34 mouse cellular contexts compared by ENCODE assay signal in the genomic region with DNA sequence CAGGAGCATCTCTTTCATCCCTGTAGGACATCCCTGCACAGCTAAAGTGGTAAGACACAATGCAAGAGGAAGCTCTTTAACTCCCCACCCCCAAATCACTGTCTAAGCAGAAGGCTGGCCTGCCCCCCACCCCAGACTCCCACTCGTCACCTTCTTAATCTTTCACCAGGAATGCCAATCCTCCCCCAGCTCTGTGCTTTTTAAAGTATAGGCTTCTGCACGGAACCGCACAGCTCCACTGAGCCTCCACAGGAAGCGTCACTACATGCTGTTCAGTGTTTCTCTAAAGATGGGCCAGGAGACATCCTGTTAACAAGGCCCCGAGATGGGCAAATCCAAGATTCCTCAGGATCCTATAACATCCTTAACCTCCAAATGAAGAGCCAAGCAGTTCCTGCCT. TPM values are rescaled to one million over a fixed set of nuclear protein-coding genes. Genes with fewer than 3 reads are reported as not detected.
A peak's percentile ranks its signal among the peaks of the same experiment; 100 is the strongest.
DNase-seq lines count a peak whose midpoint lies in the region; ATAC-seq and TF ChIP-seq lines count a peak whose summit lies in the region.
"Had no signal": no experiment of that assay in that cellular context is flagged by ENCODE, and none has a peak within 500 bp of the region (broad histone marks: within the 10 kb centered on the region; RNA-seq: fewer than 3 reads in every experiment).

No protein-coding gene starts in this region.

- H3K4me3 ChIP-seq in layer of hippocampus, adult 2 months: no peak overlapping the region
- no peak overlapping the region for H3K4me3 ChIP-seq in cortical plate, adult 2 months (ENCODE audit: insufficient read depth, low read length)
- H3K4me3 ChIP-seq: embryonic facial prominence, embryonic 13.5 days; forebrain, embryonic 10.5 days; forebrain, embryonic 15.5 days; gastrocnemius, adult 2 months; hindbrain, embryonic 13.5 days; limb, embryonic 10.5 days; limb, embryonic 15.5 days; liver, embryonic 13.5 days; midbrain, embryonic 10.5 days; midbrain, embryonic 15.5 days; neural tube, embryonic 15.5 days had no signal

- DNase-seq in layer of hippocampus, adult 2 months (ENCODE audit: low spot score in 2 of 2): no peak
- no peak for DNase-seq in layer of hippocampus, postnatal 25 days (ENCODE audit: extremely low spot score in 1 of 2, low spot score in 1 of 2)
- peak; percentile 43 to 45 for DNase-seq in left cerebral cortex, postnatal 14 days (ENCODE audit: low spot score in 2 of 2)
- DNase-seq in right cerebral cortex, postnatal 25 days: peak; percentile 31
- no peak for DNase-seq in lung, postnatal 25 days (ENCODE audit: low spot score)
- DNase-seq: adrenal gland, adult 2 months; cerebellum, adult 9-11 months; gastrocnemius, adult 2 months; gastrocnemius, postnatal 36 days; heart, adult 18-20 months; heart, postnatal 36 days; kidney, adult 8-10 months; kidney, postnatal 10 days; layer of hippocampus, adult 9-11 months; liver, embryonic 13.5 days; lung, adult 18-20 months; lung, postnatal 10 days; retina, postnatal 1 day; spleen, adult 18-20 months; thymus, adult 18-20 months; thymus, postnatal 25 days had no signal

- intact Hi-C loops in left cerebral cortex, postnatal 14 days (cut with DNase I): no loop called here

- TF ChIP-seq POLR2A in cortical plate, adult 2 months (IDR thresholded peaks at IDR 0.05; ENCODE audit: extremely low read depth, insufficient read depth, low read length): 0 out of 2 replicates have a peak, but pooled peaks have one; percentile 12

- H3K27ac ChIP-seq in layer of hippocampus, adult 2 months: peak overlapping the region; percentile 57; the same call in 1 of the 2 replicates
- H3K27ac ChIP-seq in cortical plate, adult 2 months (ENCODE audit: insufficient read depth, low read length): peak overlapping the region; percentile 80
- H3K27ac ChIP-seq: embryonic facial prominence, embryonic 13.5 days; forebrain, embryonic 10.5 days; forebrain, embryonic 15.5 days; gastrocnemius, adult 2 months; hindbrain, embryonic 13.5 days; limb, embryonic 10.5 days; limb, embryonic 15.5 days; liver, embryonic 13.5 days; midbrain, embryonic 10.5 days; midbrain, embryonic 15.5 days; neural tube, embryonic 15.5 days had no signal

- no peaks in the 10 kb centered on the region for H3K4me1 ChIP-seq in cortical plate, adult 2 months (ENCODE audit: control insufficient read depth, insufficient read depth, low read length)
- H3K4me1 ChIP-seq: embryonic facial prominence, embryonic 13.5 days; forebrain, embryonic 10.5 days; forebrain, embryonic 15.5 days; hindbrain, embryonic 13.5 days; limb, embryonic 10.5 days; limb, embryonic 15.5 days; liver, embryonic 13.5 days; midbrain, embryonic 10.5 days; midbrain, embryonic 15.5 days; neural tube, embryonic 15.5 days had no signal

- TF ChIP-seq CTCF in layer of hippocampus, adult 2 months (conservative IDR thresholded peaks at IDR 0.05): no peak
- TF ChIP-seq CTCF in cortical plate, adult 2 months (IDR thresholded peaks at IDR 0.05; ENCODE audit: extremely low read depth, insufficient read depth, low read length): no peak

- no peak for ATAC-seq in activated CD4-positive, CD25-positive, alpha-beta regulatory T cell, adult 4 months
- ATAC-seq: CD4-positive, CD25-positive, alpha-beta regulatory T cell, adult 4 months; forebrain, embryonic 15.5 days; intestine, embryonic 16.5 days; midbrain, embryonic 15.5 days had no signal

RNA-seq across cellular contexts. Expression of a gene that starts 8.2 kb away (rescaled TPM):
- total RNA-seq in layer of hippocampus, adult 2 months (2021): 1 to 10 TPM; 7.6 to 9.0 TPM
- 1 to 10 TPM; 7.7 to 8.2 TPM for total RNA-seq in layer of hippocampus, postnatal 25 days (2021)
- 8.1 TPM in 2 replicates for polyA plus RNA-seq in cortical plate, adult 2 months (2012; rRNA removed)
- 1 to 10 TPM; 7.6 to 8.0 TPM for total RNA-seq in left cerebral cortex, postnatal 14 days (2021)
- 1 to 10 TPM; 2.3 to 2.4 TPM for polyA plus RNA-seq in activated CD4-positive, CD25-positive, alpha-beta regulatory T cell, adult 4 months (2017; shearing (Covaris generic))

Comparison
In these comparisons a context has a peak if more than half of its experiments do, and no peak if none do; other contexts are left out.
1. DNase-seq: peak in left cerebral cortex, postnatal 14 days (2 of 2) and right cerebral cortex, postnatal 25 days (single experiment); none in layer of hippocampus, adult 2 months (0 of 2), layer of hippocampus, postnatal 25 days (0 of 2) and lung, postnatal 25 days (single experiment).